Mouse (Mus musculus) C2C12 (cell line): ENCODE measurements at regions not wholly inside any gene's neighbourhood (a gene's known extent, or its start where the extent isn't known, plus 50 kb on each side); places are given as distances from the start of the nearest gene placed in this dataset.

ENCODE experiments used
- CTCF ChIP-seq: IDR thresholded peaks from one replicate; pipeline ENCODE4 v1.5.1; 2011; ENCODE audit not compliant: control insufficient read depth, insufficient read depth, insufficient read length
- USF1 ChIP-seq: IDR thresholded peaks from one replicate; pipeline ENCODE4 v1.6.1; 2011; ENCODE audit warnings: low read depth, mild to moderate bottlenecking, control low read depth, moderate library complexity

DNA sequence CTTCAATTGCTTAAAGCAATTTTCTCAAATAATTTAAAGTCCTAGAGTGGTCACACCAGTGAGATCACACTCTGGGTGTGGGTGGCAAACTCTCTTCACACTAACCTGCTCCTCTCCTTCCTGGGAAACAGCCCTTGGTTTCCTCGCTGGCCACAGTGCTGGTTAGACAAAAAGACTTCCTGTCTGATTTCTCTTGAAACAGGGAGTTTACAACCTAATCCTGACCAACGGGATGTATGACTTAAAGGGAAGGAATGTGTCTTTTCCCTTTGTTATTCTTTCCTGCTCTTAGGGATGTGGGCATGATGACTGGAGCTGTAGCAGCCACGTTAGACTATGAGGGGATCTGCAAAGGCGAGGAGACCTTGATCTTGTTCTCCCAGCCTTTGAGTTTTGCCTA lies 51.9 kb upstream of the Msx1 start:
- TF ChIP-seq CTCF (no peak), USF1 (no peak)
